Comparison of ENCODE assay signal across 25 mouse cellular contexts in genomic region chr3:159741816-159742215, GRCm38 (mm10).
"Had no signal": no experiment of that assay in that cellular context is flagged by ENCODE, and none has a peak within 500 bp of the region (broad histone marks: within the 10 kb centered on the region; RNA-seq: fewer than 3 reads in every experiment).

No protein-coding gene starts in this region.

- H3K27ac ChIP-seq: embryonic facial prominence, embryonic 10.5 days; embryonic facial prominence, embryonic 12.5 days; embryonic facial prominence, embryonic 13.5 days; embryonic facial prominence, embryonic 15.5 days; forebrain, embryonic 10.5 days; forebrain, embryonic 12.5 days; forebrain, embryonic 13.5 days; forebrain, embryonic 15.5 days; gastrocnemius, adult 2 months; heart, adult 2 months; heart, embryonic 10.5 days had no signal

- H3K27me3 ChIP-seq: embryonic facial prominence, embryonic 12.5 days; embryonic facial prominence, embryonic 13.5 days; embryonic facial prominence, embryonic 15.5 days; forebrain, embryonic 12.5 days; forebrain, embryonic 13.5 days; forebrain, embryonic 15.5 days had no signal

- H3K9ac ChIP-seq: embryonic facial prominence, embryonic 12.5 days; embryonic facial prominence, embryonic 13.5 days; embryonic facial prominence, embryonic 15.5 days; forebrain, embryonic 12.5 days; forebrain, embryonic 13.5 days; forebrain, embryonic 15.5 days; forebrain, postnatal 0 days had no signal

- H3K4me1 ChIP-seq: embryonic facial prominence, embryonic 10.5 days; embryonic facial prominence, embryonic 12.5 days; embryonic facial prominence, embryonic 13.5 days; embryonic facial prominence, embryonic 15.5 days; forebrain, embryonic 10.5 days; forebrain, embryonic 12.5 days; forebrain, embryonic 13.5 days; forebrain, embryonic 15.5 days; heart, embryonic 10.5 days had no signal

- H3K4me3 ChIP-seq: embryonic facial prominence, embryonic 10.5 days; embryonic facial prominence, embryonic 12.5 days; embryonic facial prominence, embryonic 13.5 days; embryonic facial prominence, embryonic 15.5 days; erythroblast, embryonic 14.5 days; forebrain, embryonic 10.5 days; forebrain, embryonic 12.5 days; forebrain, embryonic 13.5 days; forebrain, embryonic 15.5 days; gastrocnemius, adult 2 months; heart, adult 2 months; heart, embryonic 10.5 days had no signal

- H3K36me3 ChIP-seq: embryonic facial prominence, embryonic 10.5 days; embryonic facial prominence, embryonic 12.5 days; embryonic facial prominence, embryonic 13.5 days; embryonic facial prominence, embryonic 15.5 days; forebrain, embryonic 10.5 days; forebrain, embryonic 12.5 days; forebrain, embryonic 15.5 days; heart, embryonic 10.5 days had no signal

- H3K4me2 ChIP-seq: embryonic facial prominence, embryonic 12.5 days; embryonic facial prominence, embryonic 13.5 days; embryonic facial prominence, embryonic 15.5 days; forebrain, embryonic 12.5 days; forebrain, embryonic 13.5 days; forebrain, embryonic 15.5 days had no signal

- H3K9me3 ChIP-seq: embryonic facial prominence, embryonic 10.5 days; embryonic facial prominence, embryonic 12.5 days; embryonic facial prominence, embryonic 13.5 days; embryonic facial prominence, embryonic 15.5 days; forebrain, embryonic 10.5 days; forebrain, embryonic 12.5 days; forebrain, embryonic 13.5 days; forebrain, embryonic 15.5 days; heart, embryonic 10.5 days had no signal

- DNase-seq: cerebellum, adult 9-11 months; cerebellum, postnatal 10 days; cerebellum, postnatal 14 days; cerebellum, postnatal 25 days; cerebellum, postnatal 36 days; embryo, embryonic 11 days; forebrain, postnatal 0 days; gastrocnemius, adult 2 months; gastrocnemius, postnatal 10 days; gastrocnemius, postnatal 14 days; gastrocnemius, postnatal 25 days; gastrocnemius, postnatal 36 days; heart, adult 11 months; heart, adult 18-20 months; heart, adult 2 months had no signal
